Mouse (Mus musculus) lung, postnatal 25 days (tissue): ENCODE measurements at regions not wholly inside any gene's neighbourhood (a gene's known extent, or its start where the extent isn't known, plus 50 kb on each side); places are given as distances from the start of the nearest gene placed in this dataset.
"Not testable (repeated sequence)": the region's sequence is repeated elsewhere in the genome, so short reads cannot be mapped to it uniquely, and the experiment has no call there.

Experiments
- DNase-seq: peaks from one replicate; pipeline ENCODE4 v3.0.0; 2022; ENCODE audit warnings: low spot score

GRCm38 (mm10) chr13:81008864-81009766 lies 125.9 kb downstream of the Arrdc3 start:
- DNase-seq = no peak

- DNase-seq = no peak
Observed at GRCm38 (mm10) chr13:81013953-81014352, 130.8 kb downstream of the Arrdc3 start.

- peak; percentile 10 for DNase-seq
Observed at GRCm38 (mm10) chr13:81020106-81020747, 137.0 kb downstream of the Arrdc3 start.

- no peak for DNase-seq
Observed at GRCm38 (mm10) chr13:81020811-81021210, 137.6 kb downstream of the Arrdc3 start.

- peak; percentile 18 for DNase-seq
Observed at GRCm38 (mm10) chr13:81022410-81022809, 139.2 kb downstream of the Arrdc3 start.

GRCm38 (mm10) chr13:81025241-81025760 lies 142.1 kb downstream of the Arrdc3 start:
- DNase-seq = not testable (repeated sequence)

GRCm38 (mm10) chr13:81037316-81037715 lies 154.1 kb downstream of the Arrdc3 start:
- DNase-seq = no peak

GRCm38 (mm10) chr13:81038736-81039135 lies 155.6 kb downstream of the Arrdc3 start:
- no peak for DNase-seq

GRCm38 (mm10) chr13:81040494-81040893 lies 157.3 kb downstream of the Arrdc3 start:
- DNase-seq = no peak

- DNase-seq = no peak
Observed at GRCm38 (mm10) chr13:81041646-81042045, 158.5 kb downstream of the Arrdc3 start.
